Mouse (Mus musculus): ENCODE measurements around the gene Adipoq.

Gene Adipoq

DNA sequence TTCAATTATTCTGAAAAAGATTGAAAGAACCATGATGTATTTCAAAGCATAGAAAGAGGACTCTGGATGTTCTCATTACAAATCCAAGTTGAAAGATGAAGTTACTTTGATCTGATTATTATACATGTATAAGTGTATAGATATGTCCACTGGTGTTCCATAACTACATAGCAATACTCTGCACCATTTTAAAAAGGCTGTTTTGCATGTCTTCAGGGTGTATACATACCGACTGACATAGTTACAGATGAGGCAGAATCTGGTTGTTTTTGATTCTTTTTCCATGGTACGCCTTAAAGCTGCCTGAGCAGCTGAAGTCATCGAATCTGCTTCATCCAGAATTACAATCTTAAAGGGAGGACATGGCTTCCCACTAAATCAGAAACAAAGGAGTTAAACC, 30.9 kb upstream of the Adipoq start:
- ATAC-seq (ENCODE audit: low TSS enrichment) = no peak

DNA sequence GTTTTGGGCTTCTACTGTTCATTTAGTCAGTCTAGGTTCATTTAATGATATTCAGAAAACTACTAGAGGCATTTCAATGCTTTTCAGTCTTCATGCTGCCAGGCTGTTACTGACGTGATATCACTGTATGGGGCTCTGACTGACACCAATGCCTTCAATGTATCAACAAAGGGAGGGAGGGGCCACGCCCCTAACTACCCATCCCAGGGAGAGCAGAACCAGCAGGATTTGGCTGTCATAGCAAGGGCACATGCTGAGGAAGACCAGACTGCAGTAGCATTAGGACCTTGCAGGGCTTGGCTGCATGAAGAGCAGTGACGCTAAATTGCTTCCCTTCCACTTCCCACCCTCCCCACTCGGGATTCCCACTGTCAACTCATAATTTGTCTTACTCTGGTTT, 29.2 kb upstream of the Adipoq start:
- ATAC-seq (ENCODE audit: low TSS enrichment) = no peak

DNA sequence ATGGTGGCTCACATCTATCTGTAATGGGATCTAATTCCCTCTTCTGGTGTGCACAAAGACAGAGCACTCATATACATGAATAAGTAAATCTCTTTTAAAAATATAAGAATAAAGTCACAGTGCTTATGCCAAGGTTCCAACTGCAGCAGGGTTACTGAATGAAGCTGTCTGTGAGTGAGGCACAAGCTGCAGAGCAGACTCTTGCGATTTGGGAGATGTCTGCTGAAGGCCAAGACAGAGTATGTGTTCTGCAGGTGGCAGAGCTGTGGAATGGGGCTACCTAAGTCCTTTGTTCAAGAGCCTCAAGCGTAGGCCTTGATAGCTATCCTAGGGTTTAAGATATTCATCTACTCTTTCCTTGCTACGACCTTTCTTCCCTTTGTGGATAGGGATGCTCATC, 23.9 kb upstream of the Adipoq start:
- no peak for ATAC-seq (ENCODE audit: low TSS enrichment)

DNA sequence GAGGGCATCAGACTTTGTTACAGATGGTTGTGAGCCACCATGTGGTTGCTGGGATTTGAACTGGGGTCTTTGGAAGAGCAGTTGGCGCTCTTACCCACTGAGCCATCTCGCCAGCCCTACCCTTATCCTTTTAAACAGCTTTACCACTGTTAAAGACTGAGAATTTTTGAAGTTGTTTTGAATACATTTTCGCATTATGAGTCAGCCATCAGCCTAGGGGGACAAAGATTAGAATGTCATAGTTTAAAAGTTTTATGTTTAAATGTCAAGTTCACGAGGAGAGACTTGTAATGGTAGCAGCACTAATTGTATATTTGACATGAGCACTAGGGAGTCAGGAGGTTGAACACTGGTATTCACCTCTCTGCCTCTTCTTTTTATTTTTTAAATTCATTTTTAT, 23.2 kb upstream of the Adipoq start:
- ATAC-seq (ENCODE audit: low TSS enrichment) = no peak

DNA sequence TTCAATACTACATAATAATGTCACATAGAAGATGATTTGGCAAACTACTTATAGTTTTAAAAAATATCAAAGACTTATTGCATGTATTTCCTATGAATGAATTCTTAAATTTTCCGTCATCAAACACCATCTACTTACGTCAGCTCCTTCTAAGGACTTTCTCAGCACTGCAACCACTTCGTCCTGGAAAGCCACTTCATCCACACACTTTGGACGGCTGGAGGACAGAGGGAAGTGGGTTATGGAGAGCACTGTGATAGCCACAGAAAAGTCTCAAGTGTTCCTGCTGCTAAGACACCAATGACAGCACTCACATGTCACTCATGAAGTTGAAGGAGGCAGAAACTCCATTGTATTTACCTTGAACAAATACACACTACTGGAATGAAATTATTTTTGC, 21.9 kb upstream of the Adipoq start:
- no peak for ATAC-seq (ENCODE audit: low TSS enrichment)

DNA sequence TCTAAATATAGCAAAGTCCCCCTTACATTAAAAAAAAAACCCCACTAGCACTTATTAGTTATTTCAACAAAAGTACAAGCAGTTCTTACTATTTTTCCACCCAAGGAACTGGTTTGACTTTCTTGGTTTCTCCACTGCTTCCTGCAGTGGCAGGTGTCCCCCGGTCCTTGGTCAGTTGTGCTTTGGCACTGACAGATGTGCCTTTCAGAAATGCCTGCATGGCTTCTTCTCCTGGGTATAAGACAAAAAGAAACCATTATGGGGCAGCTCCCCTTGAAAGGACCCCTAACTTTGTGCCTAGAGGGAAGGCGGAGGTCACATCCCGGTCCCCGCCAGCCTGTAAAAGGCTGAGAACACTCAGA, 19.0 kb upstream of the Adipoq start:
- no peak for ATAC-seq (ENCODE audit: low TSS enrichment)

DNA sequence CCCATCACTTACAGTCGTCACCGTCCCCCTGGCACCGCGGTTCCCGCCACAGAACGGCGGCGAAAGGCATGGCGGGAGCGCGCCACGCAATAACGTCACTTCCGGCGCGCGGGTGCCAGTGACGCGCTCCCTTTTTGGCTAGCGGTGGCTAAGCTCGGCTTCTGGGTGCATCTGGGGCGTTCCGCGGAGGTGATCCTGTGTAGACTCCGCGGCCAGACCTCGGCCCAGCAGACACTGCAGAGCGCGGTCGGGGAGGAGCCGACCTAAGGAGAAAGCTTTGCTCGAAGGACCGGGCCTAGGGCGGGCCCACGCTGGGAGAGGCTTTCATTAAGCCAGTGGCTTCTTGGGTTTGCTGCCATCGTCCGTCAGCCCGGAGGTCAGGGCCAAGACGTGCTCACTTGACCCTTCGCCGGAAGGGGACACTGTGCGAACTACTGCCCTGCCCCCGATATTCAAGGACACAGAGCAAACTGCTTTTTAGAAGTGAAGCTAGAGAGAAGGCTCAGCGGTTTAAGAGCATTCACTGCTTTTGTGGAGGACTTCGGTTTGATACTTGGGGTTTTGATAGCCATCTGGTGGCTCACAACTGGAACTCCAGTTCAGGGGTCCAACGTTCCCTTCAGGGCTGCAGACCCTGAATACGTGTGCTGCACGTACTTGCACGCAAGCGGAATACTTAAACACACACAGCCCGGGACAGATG, 18.5 kb upstream of the Adipoq start, which contains the start of gene Rfc4:
Gene Rfc4 (minus strand): TSS at position 65 of the 703 bp plus-strand sequence.
- ATAC-seq (ENCODE audit: low TSS enrichment) = peak; percentile 96

DNA sequence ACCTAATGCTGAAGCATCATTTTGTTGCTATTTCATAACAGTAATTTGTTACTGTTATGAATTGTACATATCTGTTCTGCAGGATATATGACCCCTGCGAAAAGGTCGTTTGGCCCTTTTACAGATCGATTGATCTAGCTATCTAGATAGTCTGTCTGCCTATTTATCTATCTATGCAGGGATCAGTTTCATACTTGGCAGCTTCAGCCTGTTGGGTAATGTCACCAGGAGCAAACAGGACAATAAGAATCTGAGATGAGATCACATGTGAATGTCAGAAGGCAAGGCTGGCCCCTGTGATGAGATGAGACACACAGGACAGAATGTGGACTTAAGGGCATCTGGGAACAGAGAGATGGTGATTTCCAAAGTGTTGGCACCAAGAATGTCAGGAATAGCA, 16.0 kb upstream of the Adipoq start:
- ATAC-seq (ENCODE audit: low TSS enrichment) = no peak

DNA sequence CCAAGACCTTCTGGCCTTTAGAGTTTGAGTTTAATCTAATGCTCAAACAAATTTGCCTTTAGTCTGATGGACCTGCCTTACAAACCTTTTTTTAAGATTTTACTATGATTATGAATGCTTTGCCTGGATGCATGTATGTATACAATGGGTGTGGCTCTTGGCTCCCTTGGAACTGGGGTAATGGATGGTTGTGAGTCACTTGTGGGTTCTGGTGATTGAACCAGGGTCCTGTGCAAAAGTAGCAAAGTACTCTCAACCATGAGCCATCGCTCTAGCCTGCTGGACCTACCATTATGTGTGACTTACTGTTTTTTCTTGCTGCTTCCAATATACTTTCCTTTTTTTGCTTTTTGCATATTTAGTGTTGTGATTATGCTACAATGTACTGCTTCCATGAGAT, 14.0 kb upstream of the Adipoq start:
- no peak for ATAC-seq (ENCODE audit: low TSS enrichment)

DNA sequence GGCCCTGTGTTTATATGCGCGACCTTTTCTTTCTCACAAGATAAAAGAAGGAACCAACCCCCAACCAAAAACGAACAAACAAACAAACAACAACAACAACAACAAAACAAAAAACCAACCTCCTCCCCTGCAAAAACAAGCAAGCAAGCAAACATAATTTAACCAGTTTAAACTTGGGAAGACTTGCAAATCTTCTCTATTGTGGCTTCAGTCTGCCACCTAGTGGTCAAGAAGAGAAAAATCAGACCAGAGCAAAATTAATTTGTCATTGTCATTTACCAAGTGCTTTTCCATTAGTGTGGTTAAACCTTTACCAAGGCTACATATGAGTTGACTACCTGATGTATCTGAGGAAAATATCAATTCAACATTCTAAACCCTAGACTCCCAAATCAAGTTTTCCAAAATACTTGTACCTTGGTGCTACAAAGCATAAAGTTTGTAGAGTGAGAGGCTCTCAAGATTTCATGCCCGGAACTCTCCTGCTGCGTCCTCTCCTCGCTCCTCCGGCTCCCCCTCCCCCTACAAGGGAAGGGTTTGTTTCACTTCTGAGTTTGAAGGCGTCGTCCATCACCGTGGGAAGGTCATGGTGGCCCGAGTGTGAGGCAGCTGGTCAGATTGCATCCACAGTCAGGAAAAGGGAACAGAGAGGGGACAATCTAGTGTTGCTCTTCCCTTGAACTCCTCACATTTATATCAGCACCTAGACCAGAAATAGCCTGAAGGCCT, 10.8 kb upstream of the Adipoq start:
- ATAC-seq (ENCODE audit: low TSS enrichment) = peak; percentile 64; the same call in 1 of the 2 replicates

DNA sequence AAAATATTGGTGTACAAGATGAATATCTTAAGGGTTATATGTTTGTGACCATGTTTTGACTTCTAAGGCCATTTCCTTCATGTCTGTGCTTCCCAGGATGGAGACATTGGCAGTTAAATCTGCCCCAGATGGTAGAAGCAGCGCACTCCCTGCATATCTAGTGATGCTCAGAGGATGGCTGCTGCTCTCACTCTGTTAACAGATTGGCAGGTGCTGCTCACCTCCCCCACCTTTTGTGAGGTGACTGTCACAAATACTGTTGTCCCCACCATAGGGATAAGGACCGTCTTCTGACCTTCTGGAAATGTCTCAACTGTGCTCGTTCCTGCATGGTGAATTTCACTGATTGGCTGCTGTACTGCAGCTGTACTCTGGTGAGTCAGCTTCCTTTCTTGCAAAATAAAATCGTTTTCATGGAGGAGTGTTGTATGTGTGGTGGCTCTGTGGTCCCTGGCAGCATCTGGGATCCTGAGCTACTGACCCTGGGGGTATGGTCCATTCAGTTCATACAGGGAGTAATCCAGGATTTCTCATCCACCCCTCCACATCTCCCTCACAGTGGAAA, 9.8 kb upstream of the Adipoq start:
- ATAC-seq (ENCODE audit: low TSS enrichment) = peak; percentile 70

DNA sequence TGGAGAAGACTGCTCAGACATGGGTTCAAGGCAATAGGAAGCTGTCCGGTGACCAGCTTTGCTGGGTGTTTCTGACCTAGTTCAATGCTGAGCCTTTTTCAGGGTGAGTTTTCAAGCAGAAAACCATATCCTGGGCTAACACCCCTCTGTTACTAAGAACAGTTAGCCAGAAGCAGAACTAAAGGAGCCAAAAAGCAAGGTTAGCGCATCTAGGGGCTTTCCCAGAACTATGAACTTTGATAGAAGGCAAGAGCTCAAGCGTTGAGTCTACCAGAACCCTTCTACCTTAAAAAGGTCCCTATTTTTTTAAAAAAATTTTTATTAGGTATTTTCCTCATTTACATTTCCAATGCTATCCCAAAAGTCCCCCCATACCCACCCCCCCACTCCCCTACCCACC, 5.4 kb upstream of the Adipoq start:
- no peak for ATAC-seq (ENCODE audit: low TSS enrichment)

DNA sequence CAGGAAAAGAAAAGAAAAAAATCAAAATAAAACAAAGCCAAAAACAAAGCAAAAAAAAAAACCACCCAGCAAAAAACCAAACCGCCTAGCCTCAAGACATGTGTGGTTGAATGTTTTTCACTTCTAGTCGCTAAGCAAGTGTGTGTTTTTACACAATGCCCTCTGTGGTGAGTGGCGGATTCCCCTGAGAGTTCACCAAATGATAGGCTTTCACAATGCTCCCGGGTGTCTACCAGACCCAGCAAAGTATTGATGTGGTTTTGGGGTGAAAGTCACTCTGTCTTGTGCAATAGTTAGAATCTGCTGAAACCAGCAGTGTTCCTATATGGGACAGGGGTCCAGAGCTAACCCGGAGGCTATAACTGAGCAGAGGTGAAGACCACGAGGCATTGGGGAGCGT, 2.0 kb upstream of the Adipoq start:
- ATAC-seq (ENCODE audit: low TSS enrichment) = no peak

DNA sequence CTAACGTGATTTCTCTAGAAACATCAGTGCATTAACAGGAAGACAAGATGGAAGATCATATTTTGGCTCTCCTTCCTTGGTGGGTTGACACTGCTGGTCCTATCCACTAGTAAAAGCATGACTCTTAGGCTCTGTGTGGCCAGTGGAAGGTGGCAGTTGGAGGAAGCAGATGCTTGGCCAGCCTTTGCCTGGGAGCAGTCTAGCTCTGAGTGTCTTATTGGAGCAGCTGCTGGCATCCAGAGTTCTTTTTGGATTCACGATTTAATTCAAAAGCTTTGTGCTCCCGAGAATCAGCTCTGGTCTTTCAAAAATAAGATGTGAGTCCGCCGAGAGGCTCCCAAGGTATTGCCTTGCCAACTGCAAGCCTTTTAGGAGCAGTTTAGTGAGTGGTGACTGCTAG, 1.1 kb upstream of the Adipoq start:
- no peak for ATAC-seq (ENCODE audit: low TSS enrichment)

DNA sequence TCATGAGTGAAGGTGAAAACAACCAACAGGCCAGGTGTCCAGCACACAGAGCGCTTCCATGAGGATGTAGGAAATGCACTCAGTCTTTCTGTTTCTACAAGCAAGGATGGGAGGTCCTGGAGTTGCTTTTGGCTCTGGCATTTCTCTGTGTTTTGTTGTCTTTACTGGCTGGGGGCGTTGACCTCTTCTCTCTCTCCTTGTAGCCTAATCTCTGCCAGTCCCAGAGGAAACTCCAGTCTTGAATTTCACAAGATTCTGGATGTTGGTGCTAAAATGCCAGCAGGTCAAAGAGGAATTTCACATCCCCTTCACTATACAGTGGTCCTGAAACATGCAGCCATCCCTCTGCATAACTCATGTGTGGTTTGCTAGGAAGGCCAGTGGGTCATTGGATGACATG, 2.6 kb downstream of the Adipoq start:
- ATAC-seq (ENCODE audit: low TSS enrichment) = no peak

DNA sequence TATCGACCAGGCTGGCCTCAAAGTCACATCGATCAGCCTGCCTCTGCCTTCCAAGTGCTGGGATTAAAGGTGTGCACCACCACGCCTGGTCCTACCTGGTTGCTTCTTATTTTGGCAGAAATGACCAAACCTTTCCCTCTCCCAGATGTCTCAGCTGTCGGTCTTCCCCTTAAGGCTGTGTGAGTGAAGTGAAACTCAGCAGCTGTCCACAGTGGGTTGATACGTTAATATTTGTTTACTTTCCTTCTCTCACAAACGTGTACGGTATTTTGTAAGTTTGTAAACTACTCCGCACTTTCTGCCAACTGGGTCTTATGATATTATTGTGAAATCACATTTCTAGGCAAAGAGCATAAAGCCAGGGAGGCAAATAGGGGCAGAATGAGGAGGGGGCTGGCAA, 3.1 kb downstream of the Adipoq start:
- ATAC-seq (ENCODE audit: low TSS enrichment) = no peak

DNA sequence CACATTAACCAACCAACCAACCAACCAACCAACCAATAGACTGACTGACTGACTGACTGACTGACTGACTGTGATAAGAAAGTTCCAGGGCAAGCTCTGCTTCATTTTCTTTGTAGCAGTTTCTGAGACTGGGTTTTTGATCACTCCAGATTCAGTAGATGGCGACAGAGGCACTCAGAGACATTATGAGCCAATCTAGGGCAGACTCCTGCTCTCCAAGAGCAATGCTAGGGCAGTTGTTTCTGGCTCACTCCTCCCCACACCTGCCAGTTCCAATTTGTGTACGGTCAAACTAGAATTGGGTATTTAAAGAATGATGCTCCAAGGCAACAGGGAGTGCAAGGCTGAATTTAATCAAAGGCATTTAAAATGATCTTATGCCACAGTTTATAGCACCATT, 5.1 kb downstream of the Adipoq start:
- peak; percentile 93 for ATAC-seq (ENCODE audit: low TSS enrichment)

DNA sequence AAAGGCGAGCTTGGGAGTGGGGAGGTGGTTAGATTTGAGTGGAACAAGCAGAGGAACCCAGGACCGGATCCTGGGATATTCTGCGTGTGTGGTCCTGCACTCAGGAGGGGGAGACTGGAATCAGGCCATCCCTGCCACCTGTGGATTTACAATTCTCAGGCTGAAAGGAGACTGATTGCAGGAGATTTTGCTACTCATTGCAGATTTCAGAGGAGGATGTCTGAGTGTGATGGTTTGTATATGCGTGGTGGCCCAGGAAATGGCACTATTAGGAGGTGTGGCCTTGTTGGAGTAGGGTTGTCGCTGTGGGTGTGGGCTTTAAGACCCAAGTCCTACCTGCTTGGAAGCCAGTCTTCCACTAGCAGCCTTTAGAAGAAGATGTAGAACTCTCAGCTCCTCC, 7.9 kb downstream of the Adipoq start:
- no peak for ATAC-seq (ENCODE audit: low TSS enrichment)

DNA sequence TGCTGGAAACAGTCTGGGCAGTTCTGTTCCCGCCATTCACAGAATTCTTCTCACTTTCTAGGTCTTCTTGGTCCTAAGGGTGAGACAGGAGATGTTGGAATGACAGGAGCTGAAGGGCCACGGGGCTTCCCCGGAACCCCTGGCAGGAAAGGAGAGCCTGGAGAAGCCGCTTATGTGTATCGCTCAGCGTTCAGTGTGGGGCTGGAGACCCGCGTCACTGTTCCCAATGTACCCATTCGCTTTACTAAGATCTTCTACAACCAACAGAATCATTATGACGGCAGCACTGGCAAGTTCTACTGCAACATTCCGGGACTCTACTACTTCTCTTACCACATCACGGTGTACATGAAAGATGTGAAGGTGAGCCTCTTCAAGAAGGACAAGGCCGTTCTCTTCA, 10.7 kb downstream of the Adipoq start:
- ATAC-seq (ENCODE audit: low TSS enrichment) = no peak

DNA sequence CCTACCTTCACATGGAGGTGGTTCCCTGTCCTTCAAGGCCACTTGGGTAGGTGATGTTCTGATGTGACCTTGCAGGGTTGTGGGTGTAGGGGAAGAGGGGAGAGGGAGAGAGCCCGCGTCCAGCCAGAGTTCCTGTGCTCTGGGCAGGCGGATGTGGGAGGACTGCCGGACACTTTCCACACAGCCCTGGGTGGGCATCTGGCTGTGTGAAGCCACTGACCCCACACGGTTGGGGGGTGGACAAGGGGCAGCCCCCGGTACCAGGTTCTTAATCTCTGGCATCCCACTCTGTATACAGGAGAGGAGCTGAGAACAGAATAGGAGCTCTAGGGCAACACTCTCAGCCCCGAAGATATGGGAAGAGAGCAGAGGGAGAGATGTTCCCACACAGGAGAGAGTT, 12.0 kb downstream of the Adipoq start:
- ATAC-seq (ENCODE audit: low TSS enrichment) = no peak

DNA sequence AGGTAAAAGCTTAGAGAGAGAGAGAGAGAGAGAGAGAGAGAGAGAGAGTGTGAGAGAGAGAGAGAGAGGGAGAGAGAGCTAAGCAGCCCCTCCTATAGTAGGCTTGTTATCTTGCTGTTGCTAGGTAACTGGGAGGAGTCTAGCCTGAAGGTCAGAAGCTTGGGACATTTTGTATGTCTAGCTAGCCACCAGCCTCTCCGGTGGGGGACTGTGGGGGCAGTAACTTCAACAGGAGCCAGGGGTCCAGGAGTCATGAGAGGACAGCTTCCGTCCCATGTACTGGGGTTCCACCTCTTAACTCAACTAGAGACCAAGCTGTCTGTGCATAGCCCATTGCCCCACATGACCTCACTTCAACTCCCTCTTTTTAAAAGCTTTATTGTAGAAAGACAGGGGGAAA, 12.6 kb downstream of the Adipoq start:
- ATAC-seq (ENCODE audit: low TSS enrichment) = no peak

DNA sequence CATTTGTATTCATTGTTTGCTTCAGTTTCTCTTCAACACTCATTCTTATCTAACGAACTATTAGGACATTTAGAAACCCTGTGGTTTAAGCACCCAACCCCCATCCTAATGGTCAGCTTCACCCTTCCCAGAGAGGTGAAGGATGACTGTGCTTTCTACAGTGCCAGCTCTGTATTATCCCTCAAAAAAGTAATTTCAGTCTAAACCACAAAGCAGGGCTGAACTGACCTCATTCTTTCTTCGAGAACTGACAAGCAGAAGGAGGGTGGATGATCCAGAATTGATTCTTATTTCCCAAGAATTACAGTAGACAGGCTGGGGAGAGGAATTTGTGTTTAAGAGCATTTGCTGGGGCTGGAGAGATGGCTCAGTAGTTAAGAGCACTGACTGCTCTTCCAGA, 13.4 kb downstream of the Adipoq start:
- no peak for ATAC-seq (ENCODE audit: low TSS enrichment)

DNA sequence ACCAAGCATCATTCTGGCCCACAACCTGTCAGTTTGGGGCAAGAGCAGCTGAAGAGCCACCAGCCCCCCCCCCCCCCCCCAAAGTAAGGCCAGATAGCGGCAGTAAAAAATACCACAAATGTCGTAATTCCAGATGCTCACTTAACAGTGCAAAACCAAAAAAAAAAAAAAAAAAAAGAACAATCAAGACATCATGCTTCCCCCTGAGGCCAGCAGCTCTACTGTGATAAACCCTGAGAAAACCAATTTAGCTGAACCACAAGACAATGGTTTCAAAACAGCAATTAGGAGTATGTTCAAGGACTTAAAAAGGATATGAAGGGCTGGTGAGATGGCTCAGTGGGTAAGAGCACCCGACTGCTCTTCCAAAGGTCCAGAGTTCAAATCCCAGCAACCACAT, 15.8 kb downstream of the Adipoq start:
- no peak for ATAC-seq (ENCODE audit: low TSS enrichment)

Measured in frontal cortex, adult (tissue).